Mouse (Mus musculus) forebrain, embryonic 11.5 days (tissue): Measurements from ENCODE around the gene Acot11. TPM values are rescaled to one million over a fixed set of nuclear protein-coding genes. Genes with fewer than 3 reads are reported as not detected.

Experiments
- ATAC-seq: fragments of 200-750 bp; cut with Nextera tagmentation; replicated peaks from 2 replicates; pipeline ENCODE4 v1.8.0; 2017; ENCODE audit warnings: moderate TSS enrichment; ENCODE audit not compliant: low FRiP score
- DNase-seq: peaks from one replicate; pipeline ENCODE4 v3.0.0-alpha.2; 2017; ENCODE audit warnings: low spot score
- H3K27ac ChIP-seq: fragments of 300-500 bp; sonication (generic); 2 replicates; pipeline ENCODE4 v1.5.1; 2014; ENCODE audit warnings: low read depth, low read length
- H3K27me3 ChIP-seq: fragments of 300-500 bp; sonication (generic); 2 replicates; pipeline ENCODE4 v1.6.1; 2014; ENCODE audit warnings: mild to moderate bottlenecking, low read length, mixed read lengths; ENCODE audit not compliant: control insufficient read depth, insufficient read depth
- H3K36me3 ChIP-seq: fragments of 300-500 bp; sonication (generic); 2 replicates; pipeline ENCODE4 v1.6.1; 2014; ENCODE audit warnings: mild to moderate bottlenecking, low read length, moderate library complexity, mixed read lengths; ENCODE audit not compliant: control insufficient read depth, insufficient read depth
- H3K4me1 ChIP-seq: fragments of 300-500 bp; sonication (generic); replicated peaks from 2 replicates; pipeline ENCODE4 v1.6.1; 2014; ENCODE audit warnings: low read length, mixed read lengths; ENCODE audit not compliant: control insufficient read depth, insufficient read depth
- H3K4me2 ChIP-seq: fragments of 300-500 bp; sonication (generic); 2 replicates; pipeline ENCODE4 v1.6.1; 2014; ENCODE audit warnings: low read depth, mild to moderate bottlenecking, low read length, moderate library complexity, mixed read lengths; ENCODE audit not compliant: severe bottlenecking
- H3K4me3 ChIP-seq: fragments of 300-500 bp; sonication (generic); 2 replicates; pipeline ENCODE4 v1.5.1; 2014; ENCODE audit warnings: low read depth, low read length
- H3K9ac ChIP-seq: fragments of 300-500 bp; sonication (generic); 2 replicates; pipeline ENCODE4 v1.6.1; 2014; ENCODE audit warnings: low read length
- H3K9me3 ChIP-seq: fragments of 300-500 bp; sonication (generic); 2 replicates; pipeline ENCODE4 v1.6.1; 2016; ENCODE audit warnings: low read length, mixed read lengths; ENCODE audit not compliant: control insufficient read depth
- WGBS: fragments of 180-500 bp; shearing (Covaris S2); extraction: QIAGEN DNeasy Blood & Tissue Kit; methylation state at CpG from one replicate; pipeline ENCODE4 v1.1.7; 2014; 5-methylcytosine and 5-hydroxymethylcytosine counted together
- polyA plus RNA-seq: library from polyadenylated mRNA; unstranded; fragments of >200 nt; fragmentation: Nextera tagmentation; extraction: Ambion mirVana; gene quantifications from 2 replicates; pipeline ENCODE4 v1.2.1, GENCODE M21; 2014

Gene Acot11
- polyA plus RNA-seq, 1 experiment from 2014 or later, result 1.8 TPM

- H3K9me3 ChIP-seq, result no peaks in the 10 kb centered on the region
- no peak overlapping the region for H3K27ac ChIP-seq
- no peak overlapping the region for H3K9ac ChIP-seq
- H3K4me2 ChIP-seq, result no peak overlapping the region
- ATAC-seq, result no peak
- H3K4me3 ChIP-seq, result no peak overlapping the region
- DNase-seq, result no peak
- 81% methylated on average over 9 of the region's 9 CpGs for WGBS
- H3K4me1 ChIP-seq, result peaks cover 23% of the 10 kb centered on the region
- H3K27me3 ChIP-seq, result no peaks in the 10 kb centered on the region
- H3K36me3 ChIP-seq, result no peaks in the 10 kb centered on the region
Measured at GRCm38 (mm10) chr4:106789705-106790104, 15.1 kb downstream of the Acot11 start.

GRCm38 (mm10) chr4:106788627-106789026 lies 16.2 kb downstream of the Acot11 start:
- H3K4me2 ChIP-seq, result no peak overlapping the region
- no peaks in the 10 kb centered on the region for H3K9me3 ChIP-seq
- H3K9ac ChIP-seq, result no peak overlapping the region
- no peak overlapping the region for H3K4me3 ChIP-seq
- DNase-seq (no peak), ATAC-seq (no peak)
- 83% methylated on average over 11 of the region's 11 CpGs for WGBS
- no peak overlapping the region for H3K27ac ChIP-seq
- no peaks in the 10 kb centered on the region for H3K27me3 ChIP-seq
- no peaks in the 10 kb centered on the region for H3K36me3 ChIP-seq
- H3K4me1 ChIP-seq, result peaks cover 23% of the 10 kb centered on the region

GRCm38 (mm10) chr4:106787830-106788229 lies 17.0 kb downstream of the Acot11 start:
- Histone ChIP-seq H3K9ac (no peak overlapping the region), H3K4me3 (no peak overlapping the region), H3K27me3 (no peaks in the 10 kb centered on the region), H3K36me3 (no peaks in the 10 kb centered on the region), H3K4me1 (peaks cover 23% of the 10 kb centered on the region), H3K9me3 (no peaks in the 10 kb centered on the region), H3K27ac (no peak overlapping the region), H3K4me2 (no peak overlapping the region)
- DNase-seq (no peak), ATAC-seq (no peak)
- 71% methylated on average over 7 of the region's 7 CpGs for WGBS

GRCm38 (mm10) chr4:106785753-106786540 lies 18.9 kb downstream of the Acot11 start:
- Histone ChIP-seq H3K4me3 (no peak overlapping the region), H3K9ac (peak overlapping the region; percentile 29), H3K27me3 (no peaks in the 10 kb centered on the region), H3K36me3 (no peaks in the 10 kb centered on the region), H3K4me1 (peaks cover 23% of the 10 kb centered on the region), H3K4me2 (0 out of 2 replicates have a peak overlapping the region, but pooled peaks have one; percentile 18), H3K9me3 (no peaks in the 10 kb centered on the region), H3K27ac (peak overlapping the region; percentile 87)
- WGBS, result 4% methylated on average over 5 of the region's 5 CpGs
- peak; percentile 91 for ATAC-seq
- peak; percentile 81 for DNase-seq

GRCm38 (mm10) chr4:106785345-106785744 lies 19.5 kb downstream of the Acot11 start:
- 53% methylated on average over 7 of the region's 7 CpGs for WGBS
- Histone ChIP-seq H3K9ac (no peak overlapping the region), H3K4me1 (peaks cover 26% of the 10 kb centered on the region)

GRCm38 (mm10) chr4:106784806-106785205 lies 20.0 kb downstream of the Acot11 start:
- ATAC-seq (no peak), DNase-seq (no peak)
- Histone ChIP-seq H3K27me3 (no peaks in the 10 kb centered on the region), H3K4me1 (peaks cover 26% of the 10 kb centered on the region), H3K9me3 (no peaks in the 10 kb centered on the region), H3K36me3 (no peaks in the 10 kb centered on the region), H3K4me2 (no peak overlapping the region), H3K4me3 (no peak overlapping the region), H3K27ac (no peak overlapping the region), H3K9ac (no peak overlapping the region)
- 90% methylated on average over 7 of the region's 7 CpGs for WGBS

More at GRCm38 (mm10) chr4:106785345-106785744, 19.5 kb downstream of the Acot11 start:
- ATAC-seq, result peak; percentile 16; the same call in 1 of the 2 replicates
- Histone ChIP-seq H3K27me3 (no peaks in the 10 kb centered on the region), H3K4me2 (no peak overlapping the region), H3K36me3 (no peaks in the 10 kb centered on the region), H3K9me3 (no peaks in the 10 kb centered on the region), H3K4me3 (no peak overlapping the region), H3K27ac (no peak overlapping the region; the same call in 1 of the 2 replicates)
- no peak for DNase-seq

- 82% methylated on average over 10 of the region's 10 CpGs for WGBS
- Histone ChIP-seq H3K27ac (no peak overlapping the region), H3K4me2 (no peak overlapping the region), H3K36me3 (no peaks in the 10 kb centered on the region), H3K9ac (no peak overlapping the region), H3K4me1 (peaks cover 31% of the 10 kb centered on the region), H3K9me3 (no peaks in the 10 kb centered on the region), H3K4me3 (no peak overlapping the region), H3K27me3 (no peaks in the 10 kb centered on the region)
- ATAC-seq (no peak), DNase-seq (no peak)
Measured at GRCm38 (mm10) chr4:106783137-106783536, 21.7 kb downstream of the Acot11 start.

- no peak overlapping the region for H3K4me3 ChIP-seq
- no peak overlapping the region for H3K9ac ChIP-seq
- no peaks in the 10 kb centered on the region for H3K27me3 ChIP-seq
- peak; percentile 86 for DNase-seq
- no peak overlapping the region for H3K27ac ChIP-seq
- peaks cover 12% of the 10 kb centered on the region; the same call in 1 of the 2 replicates for H3K4me1 ChIP-seq
- WGBS, result 7% methylated on average over 3 of the region's 3 CpGs
- H3K4me2 ChIP-seq, result no peak overlapping the region; the same call in 1 of the 2 replicates
- ATAC-seq, result peak; percentile 86
- no peaks in the 10 kb centered on the region for H3K36me3 ChIP-seq
- H3K9me3 ChIP-seq, result no peaks in the 10 kb centered on the region
Measured at GRCm38 (mm10) chr4:106780045-106780444, 24.8 kb downstream of the Acot11 start.
